Mouse (Mus musculus) kidney, adult 11 months (tissue): Measurements from ENCODE around the gene Kcnk1.

Experiments
- DNase-seq: peaks from one replicate; pipeline ENCODE4 v3.0.0; 2022

Gene Kcnk1

GRCm38 (mm10) chr8:125996980-125997379, 2.0 kb downstream of the Kcnk1 start:
- peak; percentile 21 for DNase-seq

- DNase-seq: no peak
These were observed 2.6 kb downstream of the Kcnk1 start for GRCm38 (mm10) chr8:125997550-125997949.

GRCm38 (mm10) chr8:125999842-126000395, 4.9 kb downstream of the Kcnk1 start:
- no peak for DNase-seq

- DNase-seq: no peak
These were observed 8.6 kb downstream of the Kcnk1 start for GRCm38 (mm10) chr8:126003546-126003945.

- no peak for DNase-seq
These were observed 10.0 kb downstream of the Kcnk1 start for GRCm38 (mm10) chr8:126004953-126005352.

GRCm38 (mm10) chr8:126006310-126006990, 11.5 kb downstream of the Kcnk1 start:
- DNase-seq: no peak

- DNase-seq: peak; percentile 30
These were observed 12.8 kb downstream of the Kcnk1 start for GRCm38 (mm10) chr8:126007538-126008330.

GRCm38 (mm10) chr8:126008945-126009344, 14.0 kb downstream of the Kcnk1 start:
- DNase-seq: no peak

GRCm38 (mm10) chr8:126010900-126011299, 15.9 kb downstream of the Kcnk1 start:
- peak; percentile 22 for DNase-seq

- no peak for DNase-seq
These were observed 17.4 kb downstream of the Kcnk1 start for GRCm38 (mm10) chr8:126012334-126012733.

- no peak for DNase-seq
These were observed 18.7 kb downstream of the Kcnk1 start for GRCm38 (mm10) chr8:126013646-126014045.

GRCm38 (mm10) chr8:126021932-126022331, 27.0 kb downstream of the Kcnk1 start:
- DNase-seq: no peak

GRCm38 (mm10) chr8:126023706-126024305, 28.8 kb downstream of the Kcnk1 start:
- DNase-seq: no peak

- DNase-seq: no peak
These were observed 29.9 kb downstream of the Kcnk1 start for GRCm38 (mm10) chr8:126024891-126025290.

- no peak for DNase-seq
These were observed 31.2 kb downstream of the Kcnk1 start for GRCm38 (mm10) chr8:126026121-126026520.

GRCm38 (mm10) chr8:126026584-126026983, 31.6 kb downstream of the Kcnk1 start:
- DNase-seq: peak; percentile 49

- DNase-seq: peak; percentile 57
These were observed 32.5 kb downstream of the Kcnk1 start for GRCm38 (mm10) chr8:126027486-126027885.

GRCm38 (mm10) chr8:126028941-126029340, 34.0 kb downstream of the Kcnk1 start:
- peak; percentile 63 for DNase-seq

- DNase-seq: no peak
These were observed 37.8 kb downstream of the Kcnk1 start for GRCm38 (mm10) chr8:126032776-126033175.

- no peak for DNase-seq
These were observed 40.1 kb downstream of the Kcnk1 start for GRCm38 (mm10) chr8:126035046-126035445.

- DNase-seq: no peak
These were observed 41.4 kb downstream of the Kcnk1 start for GRCm38 (mm10) chr8:126036340-126036739.

- no peak for DNase-seq
These were observed 50.8 kb downstream of the Kcnk1 start for GRCm38 (mm10) chr8:126045751-126046150.

GRCm38 (mm10) chr8:126053911-126054310, 58.9 kb downstream of the Kcnk1 start:
- no peak for DNase-seq

GRCm38 (mm10) chr8:126058876-126059275, 63.9 kb downstream of the Kcnk1 start:
- no peak for DNase-seq
